Mouse (Mus musculus): ENCODE data around the gene Pgm2l1. TPM values are rescaled to one million over a fixed set of nuclear protein-coding genes. Genes with fewer than 3 reads are reported as not detected.

The Pgm2l1 gene
- polyA plus RNA-seq, 1 experiment: 49.6 TPM

DNA sequence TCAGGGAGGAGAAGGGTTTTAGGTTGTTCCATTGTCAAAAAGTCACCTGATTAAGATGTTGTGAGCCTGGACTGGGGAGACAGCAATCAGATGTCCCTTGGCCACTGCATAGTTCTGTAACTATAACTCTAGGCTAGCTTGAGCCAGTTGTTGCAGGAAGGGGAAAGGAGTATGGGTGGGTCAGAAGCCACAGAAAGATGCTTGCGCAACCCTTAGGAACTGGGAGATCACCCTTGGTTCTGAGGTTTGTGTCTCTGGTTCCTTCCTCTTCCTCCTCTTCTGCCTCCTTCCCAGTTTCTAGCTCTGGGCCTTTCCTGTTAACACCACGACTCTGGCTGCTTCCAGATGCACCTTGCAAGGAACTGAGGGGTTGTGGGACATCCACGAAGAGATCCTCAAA lies 44.8 kb upstream of the Pgm2l1 start:
- no peak overlapping the region for H3K27ac ChIP-seq (ENCODE audit: insufficient read depth, low read length)
- no peaks in the 10 kb centered on the region; the same call in 1 of the 2 replicates for H3K27me3 ChIP-seq (ENCODE audit: control insufficient read depth, insufficient read depth, low read length)
- H3K4me3 ChIP-seq (replicated peaks; ENCODE audit: insufficient read depth, low read depth, low read length): no peak overlapping the region
- WGBS: 79% methylated on average over 3 of the region's 3 CpGs
- TF ChIP-seq POLR2A (IDR thresholded peaks at IDR 0.05; ENCODE audit: borderline replicate concordance, insufficient read depth, low read length): no peak
- TF ChIP-seq CTCF (IDR thresholded peaks at IDR 0.05; ENCODE audit: borderline replicate concordance, insufficient read depth, low read depth, low read length): no peak
- no peaks in the 10 kb centered on the region for H3K4me1 ChIP-seq (ENCODE audit: control insufficient read depth, insufficient read depth, low read length)
- DNase-seq: no peak

DNA sequence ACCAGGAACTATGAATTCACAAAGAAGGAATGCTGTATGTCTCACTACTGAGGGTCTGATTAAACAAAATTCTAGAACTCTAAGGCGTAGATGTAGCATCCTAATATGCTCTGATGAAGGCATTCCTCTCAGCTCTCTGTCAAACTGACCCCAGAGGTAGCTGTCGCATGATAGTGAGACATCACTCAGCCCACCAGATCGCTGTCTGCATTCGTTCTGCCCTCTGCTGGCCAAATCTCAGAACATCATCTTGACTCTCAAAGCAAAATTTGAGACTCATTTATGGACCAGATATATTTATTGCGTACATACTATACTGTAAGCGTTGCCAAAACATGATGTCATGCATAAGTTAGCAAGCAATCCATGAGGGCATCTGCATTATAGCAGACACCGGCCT lies 39.6 kb upstream of the Pgm2l1 start:
- whole genome bisulfite sequencing: 18% methylated on average over 7 of the region's 7 CpGs
- peak; percentile 21 to 41 for DNase-seq
- TF ChIP-seq CTCF (IDR thresholded peaks at IDR 0.05; ENCODE audit: borderline replicate concordance, insufficient read depth, low read depth, low read length) (peak; percentile 84), POLR2A (IDR thresholded peaks at IDR 0.05; ENCODE audit: borderline replicate concordance, insufficient read depth, low read length) (no peak)
- Histone ChIP-seq H3K4me3 (replicated peaks; ENCODE audit: insufficient read depth, low read depth, low read length) (no peak overlapping the region), H3K4me1 (ENCODE audit: control insufficient read depth, insufficient read depth, low read length) (no peaks in the 10 kb centered on the region), H3K27me3 (ENCODE audit: control insufficient read depth, insufficient read depth, low read length) (no peaks in the 10 kb centered on the region), H3K27ac (ENCODE audit: insufficient read depth, low read length) (no peak overlapping the region)

DNA sequence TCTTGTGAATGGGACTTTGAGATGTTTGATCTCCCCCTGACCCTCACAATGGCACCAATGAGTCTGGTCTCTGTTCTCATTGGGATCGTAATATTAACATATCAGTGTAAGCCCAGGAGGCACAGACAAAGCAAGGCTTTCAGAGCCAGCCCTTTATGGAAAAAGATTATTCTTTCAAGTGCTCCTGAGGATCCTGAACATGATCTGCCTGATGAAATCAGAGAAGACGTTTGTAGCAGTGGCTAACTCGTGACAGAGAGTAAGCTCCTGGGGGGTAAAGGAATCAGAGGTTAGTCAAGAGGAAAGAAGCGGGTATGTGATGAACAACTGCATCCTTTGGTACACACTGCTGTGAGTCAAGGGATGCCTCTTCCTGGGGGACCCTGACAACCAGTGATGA lies 37.0 kb upstream of the Pgm2l1 start:
- H3K4me3 ChIP-seq (replicated peaks; ENCODE audit: insufficient read depth, low read depth, low read length): no peak overlapping the region
- no peak overlapping the region for H3K27ac ChIP-seq (ENCODE audit: insufficient read depth, low read length)
- WGBS: 59% methylated on average over 4 of the region's 4 CpGs
- H3K27me3 ChIP-seq (ENCODE audit: control insufficient read depth, insufficient read depth, low read length): no peaks in the 10 kb centered on the region
- H3K4me1 ChIP-seq (ENCODE audit: control insufficient read depth, insufficient read depth, low read length): no peaks in the 10 kb centered on the region
- no peak for DNase-seq
- TF ChIP-seq POLR2A (IDR thresholded peaks at IDR 0.05; ENCODE audit: borderline replicate concordance, insufficient read depth, low read length): no peak
- TF ChIP-seq CTCF (IDR thresholded peaks at IDR 0.05; ENCODE audit: borderline replicate concordance, insufficient read depth, low read depth, low read length): no peak

DNA sequence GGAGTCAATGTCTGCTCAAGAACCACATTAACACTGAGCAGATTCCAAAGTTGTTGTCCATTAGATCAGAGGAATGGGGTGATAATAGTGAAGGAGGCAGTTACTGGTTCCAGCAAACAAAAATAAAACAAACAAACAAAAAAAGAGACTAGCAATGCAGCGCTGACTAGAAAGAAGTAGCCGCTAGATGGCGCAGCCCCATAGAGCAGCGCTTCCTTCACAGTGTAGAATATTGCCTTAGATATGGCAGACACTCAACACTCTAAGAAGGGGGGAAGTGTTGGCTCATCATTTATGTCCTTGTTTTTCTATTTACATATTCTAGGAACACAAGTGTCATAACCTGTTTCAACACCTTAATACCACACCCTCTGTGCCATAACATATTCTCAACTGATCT lies 36.4 kb upstream of the Pgm2l1 start:
- TF ChIP-seq POLR2A (IDR thresholded peaks at IDR 0.05; ENCODE audit: borderline replicate concordance, insufficient read depth, low read length): no peak
- TF ChIP-seq CTCF (IDR thresholded peaks at IDR 0.05; ENCODE audit: borderline replicate concordance, insufficient read depth, low read depth, low read length): peak; percentile 85
- H3K27ac ChIP-seq (ENCODE audit: insufficient read depth, low read length): no peak overlapping the region

DNA sequence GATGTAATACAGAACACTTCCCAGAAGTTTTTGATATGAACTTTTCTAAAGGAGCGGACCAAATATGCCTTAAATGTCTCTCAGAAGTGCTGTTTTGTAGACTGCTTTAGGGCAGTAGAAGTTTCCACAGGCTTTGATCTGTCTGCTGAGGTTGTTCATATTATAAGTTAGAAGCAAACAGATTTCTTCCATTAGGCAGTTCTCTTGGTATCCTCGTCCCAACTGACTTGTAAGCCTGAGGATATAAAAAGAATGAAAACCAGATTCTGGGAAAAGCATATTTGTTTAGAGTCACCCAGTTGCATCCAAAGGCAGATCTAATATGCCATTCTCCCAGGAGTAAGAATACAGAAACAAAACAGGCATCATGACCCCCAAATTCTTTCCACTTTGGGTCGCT lies 26.0 kb upstream of the Pgm2l1 start:
- no peaks in the 10 kb centered on the region for H3K4me1 ChIP-seq (ENCODE audit: control insufficient read depth, insufficient read depth, low read length)
- no peak for DNase-seq
- WGBS: 89% methylated on average over 3 of the region's 3 CpGs
- no peaks in the 10 kb centered on the region for H3K27me3 ChIP-seq (ENCODE audit: control insufficient read depth, insufficient read depth, low read length)
- H3K27ac ChIP-seq (ENCODE audit: insufficient read depth, low read length): no peak overlapping the region
- no peak for TF ChIP-seq CTCF (IDR thresholded peaks at IDR 0.05; ENCODE audit: borderline replicate concordance, insufficient read depth, low read depth, low read length)
- no peak for TF ChIP-seq POLR2A (IDR thresholded peaks at IDR 0.05; ENCODE audit: borderline replicate concordance, insufficient read depth, low read length)
- no peak overlapping the region for H3K4me3 ChIP-seq (replicated peaks; ENCODE audit: insufficient read depth, low read depth, low read length)

More for the DNA sequence above, 36.4 kb upstream of the Pgm2l1 start:
- Histone ChIP-seq H3K27me3 (ENCODE audit: control insufficient read depth, insufficient read depth, low read length) (no peaks in the 10 kb centered on the region), H3K4me3 (replicated peaks; ENCODE audit: insufficient read depth, low read depth, low read length) (no peak overlapping the region), H3K4me1 (ENCODE audit: control insufficient read depth, insufficient read depth, low read length) (no peaks in the 10 kb centered on the region)
- 0% methylated on average over 4 of the region's 4 CpGs for WGBS
- peak; percentile 63 for DNase-seq

DNA sequence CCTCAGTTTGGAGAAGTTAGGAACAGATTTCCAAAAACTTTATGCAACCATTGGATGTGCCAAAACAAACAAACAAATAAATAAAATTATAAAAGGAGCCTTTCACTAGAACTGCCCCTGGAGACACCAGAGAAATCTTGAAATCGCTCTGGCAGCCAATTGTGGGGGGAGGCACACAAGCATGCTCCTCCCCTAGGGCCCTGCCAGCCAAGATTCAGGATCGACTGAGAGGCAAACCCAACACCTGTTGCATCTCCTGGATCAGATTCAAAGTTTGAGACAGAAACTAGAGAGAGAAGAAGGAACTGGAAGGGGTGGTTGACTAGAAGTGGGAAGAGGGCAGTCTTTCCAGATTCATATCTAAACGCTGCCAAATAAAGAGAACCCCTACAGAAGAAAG lies 23.6 kb upstream of the Pgm2l1 start:
- Histone ChIP-seq H3K27ac (ENCODE audit: insufficient read depth, low read length) (no peak overlapping the region), H3K4me3 (replicated peaks; ENCODE audit: insufficient read depth, low read depth, low read length) (no peak overlapping the region), H3K27me3 (ENCODE audit: control insufficient read depth, insufficient read depth, low read length) (no peaks in the 10 kb centered on the region), H3K4me1 (ENCODE audit: control insufficient read depth, insufficient read depth, low read length) (no peaks in the 10 kb centered on the region)
- DNase-seq: no peak
- no peak for TF ChIP-seq CTCF (IDR thresholded peaks at IDR 0.05; ENCODE audit: borderline replicate concordance, insufficient read depth, low read depth, low read length)
- TF ChIP-seq POLR2A (IDR thresholded peaks at IDR 0.05; ENCODE audit: borderline replicate concordance, insufficient read depth, low read length): no peak
- 22% methylated on average over 3 of the region's 3 CpGs for WGBS

DNA sequence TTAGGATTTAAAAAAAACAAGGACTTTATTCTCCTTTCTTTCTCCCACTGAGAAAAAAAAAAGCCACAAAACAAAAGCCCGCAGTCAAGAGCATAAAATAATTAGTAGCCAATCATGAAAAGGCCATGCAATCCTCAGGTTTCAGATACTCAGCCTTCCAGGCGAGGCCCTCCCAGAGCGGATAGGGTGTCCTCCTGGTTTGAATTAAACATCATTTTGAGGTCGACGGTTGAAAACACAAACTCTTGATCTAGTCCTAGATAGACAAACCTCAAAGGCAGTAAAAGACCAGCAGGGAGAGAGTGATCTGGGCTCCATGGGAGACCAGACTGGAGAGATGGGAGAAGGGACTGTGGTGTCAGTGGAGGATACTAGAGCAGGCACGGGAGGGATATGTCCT lies 22.3 kb upstream of the Pgm2l1 start:
- DNase-seq: no peak
- H3K27me3 ChIP-seq (ENCODE audit: control insufficient read depth, insufficient read depth, low read length): no peaks in the 10 kb centered on the region
- 91% methylated on average over 6 of the region's 6 CpGs for WGBS
- H3K4me3 ChIP-seq (replicated peaks; ENCODE audit: insufficient read depth, low read depth, low read length): no peak overlapping the region
- no peaks in the 10 kb centered on the region for H3K4me1 ChIP-seq (ENCODE audit: control insufficient read depth, insufficient read depth, low read length)
- H3K27ac ChIP-seq (ENCODE audit: insufficient read depth, low read length): no peak overlapping the region
- TF ChIP-seq CTCF (IDR thresholded peaks at IDR 0.05; ENCODE audit: borderline replicate concordance, insufficient read depth, low read depth, low read length): no peak
- no peak for TF ChIP-seq POLR2A (IDR thresholded peaks at IDR 0.05; ENCODE audit: borderline replicate concordance, insufficient read depth, low read length)

DNA sequence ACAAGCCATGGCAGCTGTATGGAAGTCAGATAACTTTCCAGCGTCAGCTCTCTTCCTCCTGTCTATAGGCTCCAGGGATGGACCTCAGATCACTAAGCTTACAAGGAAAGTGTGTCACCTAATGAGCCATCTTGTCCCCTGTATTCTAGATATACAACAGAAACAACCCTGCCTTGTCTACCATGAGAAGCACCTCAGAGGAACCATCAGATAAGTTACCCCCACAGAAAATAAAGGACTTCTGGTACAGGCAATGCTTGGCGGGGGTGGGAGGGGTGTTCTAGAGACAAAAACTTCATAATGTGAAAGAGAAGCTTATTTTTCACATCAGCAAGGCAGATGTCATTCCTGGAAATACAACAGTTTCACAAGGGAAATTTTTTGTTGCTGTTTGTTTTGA lies 21.1 kb upstream of the Pgm2l1 start:
- DNase-seq: no peak
- no peak overlapping the region for H3K4me3 ChIP-seq (replicated peaks; ENCODE audit: insufficient read depth, low read depth, low read length)
- no peak overlapping the region for H3K27ac ChIP-seq (ENCODE audit: insufficient read depth, low read length)
- 98% methylated on average over 2 of the region's 2 CpGs for WGBS
- no peak for TF ChIP-seq POLR2A (IDR thresholded peaks at IDR 0.05; ENCODE audit: borderline replicate concordance, insufficient read depth, low read length)
- no peak for TF ChIP-seq CTCF (IDR thresholded peaks at IDR 0.05; ENCODE audit: borderline replicate concordance, insufficient read depth, low read depth, low read length)
- H3K27me3 ChIP-seq (ENCODE audit: control insufficient read depth, insufficient read depth, low read length): no peaks in the 10 kb centered on the region
- H3K4me1 ChIP-seq (ENCODE audit: control insufficient read depth, insufficient read depth, low read length): no peaks in the 10 kb centered on the region
